Mouse (Mus musculus) cerebellum, adult 2 months (tissue): ENCODE results near the gene Ganc. TPM values are rescaled to one million over a fixed set of nuclear protein-coding genes. Genes with fewer than 3 reads are reported as not detected.

Source experiments
- DNase-seq, 2 experiments: peaks; one replicate each; pipeline ENCODE4 v3.0.0; 2021
- H3K27ac ChIP-seq: fragments of 200-500 bp; 2 replicates; pipeline ENCODE4 v1.5.1; 2012; ENCODE audit warnings: low read length, control low read depth, inconsistent platforms; ENCODE audit not compliant: insufficient read depth
- H3K27me3 ChIP-seq: fragments of 200-500 bp; 2 replicates; pipeline ENCODE4 v1.6.1; 2012; ENCODE audit warnings: inconsistent platforms, mild to moderate bottlenecking, low read length, moderate library complexity; ENCODE audit not compliant: control insufficient read depth, insufficient read depth
- H3K4me1 ChIP-seq: fragments of 200-500 bp; 2 replicates; pipeline ENCODE4 v1.6.1; 2011; ENCODE audit warnings: low read length; ENCODE audit not compliant: control insufficient read depth, insufficient read depth
- H3K4me3 ChIP-seq: fragments of 200-500 bp; replicated peaks from 2 replicates; pipeline ENCODE3; 2011; ENCODE audit warnings: mild to moderate bottlenecking, low read depth, low read length, control low read depth; ENCODE audit not compliant: insufficient read depth
- CTCF ChIP-seq: fragments of 200-500 bp; IDR thresholded peaks from 2 replicates; pipeline ENCODE4 v1.5.1; 2011; ENCODE audit warnings: low read depth, mild to moderate bottlenecking, control low read depth, low read length, moderate library complexity, borderline replicate concordance; ENCODE audit not compliant: insufficient read depth
- POLR2A ChIP-seq: fragments of 200-500 bp; IDR thresholded peaks from 2 replicates; pipeline ENCODE4 v1.6.1; 2011; ENCODE audit warnings: low read length, control low read depth, borderline replicate concordance; ENCODE audit not compliant: insufficient read depth
- WGBS: fragments of 180-500 bp; shearing (Covaris S2); methylation state at CpG from one replicate; pipeline ENCODE4 v1.1.7; 2018; 5-methylcytosine and 5-hydroxymethylcytosine counted together
- polyA plus RNA-seq: library from polyadenylated mRNA; depleted of rRNA; stranded (reverse); fragments of >200 nt; gene quantifications from 2 replicates; pipeline ENCODE4 v1.2.3, GENCODE M21; 2012

The Ganc gene
- polyA plus RNA-seq, 1 experiment, result 13.6 TPM

GRCm38 (mm10) chr2:120390934-120391333, 12.8 kb upstream of the Ganc start:
- no peak for DNase-seq
- WGBS, result 89% methylated on average over 1 of the region's 1 CpGs
- Histone ChIP-seq H3K27ac (no peak overlapping the region), H3K4me3 (no peak overlapping the region), H3K27me3 (no peaks in the 10 kb centered on the region), H3K4me1 (no peaks in the 10 kb centered on the region)
- TF ChIP-seq POLR2A (no peak), CTCF (no peak)

- no peak for DNase-seq
- TF ChIP-seq POLR2A (no peak), CTCF (no peak)
- no peaks in the 10 kb centered on the region for H3K27me3 ChIP-seq
- H3K27ac ChIP-seq, result no peak overlapping the region
- no peaks in the 10 kb centered on the region for H3K4me1 ChIP-seq
- no peak overlapping the region for H3K4me3 ChIP-seq
Observed at GRCm38 (mm10) chr2:120392406-120392805, 11.3 kb upstream of the Ganc start.

GRCm38 (mm10) chr2:120397951-120398350, 5.7 kb upstream of the Ganc start:
- WGBS, result 96% methylated on average over 1 of the region's 1 CpGs
- Histone ChIP-seq H3K27ac (no peak overlapping the region), H3K4me1 (no peaks in the 10 kb centered on the region), H3K27me3 (no peaks in the 10 kb centered on the region), H3K4me3 (no peak overlapping the region)
- DNase-seq, result no peak
- TF ChIP-seq CTCF (no peak), POLR2A (no peak)

- DNase-seq, result no peak
- peak overlapping the region; percentile 98 for H3K4me3 ChIP-seq
- no peak overlapping the region for H3K27ac ChIP-seq
- no peaks in the 10 kb centered on the region for H3K4me1 ChIP-seq
- no peaks in the 10 kb centered on the region for H3K27me3 ChIP-seq
- TF ChIP-seq CTCF, result no peak
- TF ChIP-seq POLR2A, result no peak
- 53% methylated on average over 3 of the region's 3 CpGs for WGBS
Observed at GRCm38 (mm10) chr2:120402813-120403212, 883 bp upstream of the Ganc start.

- H3K27me3 ChIP-seq, result no peaks in the 10 kb centered on the region
- peak; percentile 96 to 97 for DNase-seq
- H3K4me3 ChIP-seq, result peak within 1 kb of the TSS; percentile 98
- TF ChIP-seq POLR2A (peak; percentile 88; the same call in 1 of the 2 replicates), CTCF (no peak)
- H3K4me1 ChIP-seq, result no peaks in the 10 kb centered on the region
- H3K27ac ChIP-seq, result peak within 1 kb of the TSS; percentile 89
- 1% methylated on average over 34 of the region's 34 CpGs for WGBS
Observed at GRCm38 (mm10) chr2:120403986-120404822, 508 bp downstream of the Ganc start, which contains the start of gene Tmem87a. Tmem87a (minus strand) TSS chr2:120404113.

GRCm38 (mm10) chr2:120404823-120405765, 1.4 kb downstream of the Ganc start:
- DNase-seq, result no peak
- no peaks in the 10 kb centered on the region for H3K4me1 ChIP-seq
- H3K27me3 ChIP-seq, result no peaks in the 10 kb centered on the region
- peak overlapping the region; percentile 29; the same call in 1 of the 2 replicates for H3K27ac ChIP-seq
- 28% methylated on average over 14 of the region's 14 CpGs for WGBS
- TF ChIP-seq CTCF (no peak), POLR2A (no peak)
- peak overlapping the region; percentile 98 for H3K4me3 ChIP-seq

- DNase-seq, result no peak
- H3K27me3 ChIP-seq, result no peaks in the 10 kb centered on the region
- peaks cover 7% of the 10 kb centered on the region; the same call in 1 of the 2 replicates for H3K4me1 ChIP-seq
- no peak overlapping the region for H3K27ac ChIP-seq
- H3K4me3 ChIP-seq, result no peak overlapping the region
- TF ChIP-seq POLR2A, result no peak
- no peak for TF ChIP-seq CTCF
- WGBS, result 92% methylated on average over 3 of the region's 3 CpGs
Observed at GRCm38 (mm10) chr2:120411096-120411628, 7.5 kb downstream of the Ganc start.
